Mouse (Mus musculus) liver, adult 2 months (tissue): ENCODE results near the gene Gm20403.

ENCODE experiments used
- CTCF ChIP-seq: fragments of 200-500 bp; IDR thresholded peaks from 2 replicates; pipeline ENCODE4 v1.5.1; 2011; ENCODE audit warnings: low read depth, low read length, control low read depth
- POLR2A ChIP-seq: fragments of 200-500 bp; IDR thresholded peaks from 2 replicates; pipeline ENCODE4 v1.6.1; 2011; ENCODE audit warnings: low read length, control low read depth; ENCODE audit not compliant: insufficient read depth; ENCODE audit errors: extremely low read depth

GRCm38 (mm10) chr12:54980939-54981338 lies 5.4 kb downstream of the Gm20403 start:
- no peak for TF ChIP-seq CTCF
- TF ChIP-seq POLR2A = no peak
